Mouse (Mus musculus) limb, embryonic 11.5 days (tissue): Measurements from ENCODE around the gene Cadps. TPM values are rescaled to one million over a fixed set of nuclear protein-coding genes. Genes with fewer than 3 reads are reported as not detected.

Experiments used
- ATAC-seq: fragments of 200-750 bp; cut with Nextera tagmentation; 2 replicates; pipeline ENCODE4 v1.8.0; 2017; ENCODE audit warnings: low read depth; ENCODE audit not compliant: insufficient number of reproducible peaks, low FRiP score, low TSS enrichment
- DNase-seq: peaks from one replicate; pipeline ENCODE4 v3.0.0-alpha.2; 2015; ENCODE audit warnings: low spot score
- H3K27ac ChIP-seq: fragments of 300-500 bp; sonication (generic); replicated peaks from 2 replicates; pipeline ENCODE4 v1.5.1; 2014; ENCODE audit warnings: low read depth, mild to moderate bottlenecking, low read length
- H3K27me3 ChIP-seq: fragments of 300-500 bp; sonication (generic); 2 replicates; pipeline ENCODE4 v1.6.1; 2014; ENCODE audit warnings: mild to moderate bottlenecking, low read length, mixed read lengths; ENCODE audit not compliant: control insufficient read depth, insufficient read depth
- H3K36me3 ChIP-seq: fragments of 300-500 bp; sonication (generic); 2 replicates; pipeline ENCODE4 v1.6.1; 2014; ENCODE audit warnings: mild to moderate bottlenecking, low read length, moderate library complexity, mixed read lengths; ENCODE audit not compliant: control insufficient read depth, insufficient read depth
- H3K4me1 ChIP-seq: fragments of 300-500 bp; sonication (generic); 2 replicates; pipeline ENCODE4 v1.6.1; 2014; ENCODE audit warnings: low read length, mixed read lengths; ENCODE audit not compliant: control insufficient read depth, insufficient read depth
- H3K4me2 ChIP-seq: fragments of 300-500 bp; sonication (generic); 2 replicates; pipeline ENCODE4 v1.6.1; 2014; ENCODE audit warnings: low read depth, mild to moderate bottlenecking, moderate library complexity; ENCODE audit not compliant: severe bottlenecking
- H3K4me3 ChIP-seq: fragments of 300-500 bp; sonication (generic); 2 replicates; pipeline ENCODE4 v1.5.1; 2014; ENCODE audit warnings: low read depth, low read length
- H3K9ac ChIP-seq: fragments of 300-500 bp; sonication (generic); 2 replicates; pipeline ENCODE4 v1.6.1; 2014; ENCODE audit warnings: mild to moderate bottlenecking, low read length
- H3K9me3 ChIP-seq: fragments of 300-500 bp; sonication (generic); 2 replicates; pipeline ENCODE4 v1.6.1; 2016; ENCODE audit warnings: low read length; ENCODE audit not compliant: control insufficient read depth
- WGBS: fragments of 180-500 bp; shearing (Covaris S2); extraction: QIAGEN DNeasy Blood & Tissue Kit; methylation state at CpG from one replicate; pipeline ENCODE4 v1.1.7; 2014; 5-methylcytosine and 5-hydroxymethylcytosine counted together
- polyA plus RNA-seq: library from polyadenylated mRNA; unstranded; fragments of >200 nt; fragmentation: Nextera tagmentation; extraction: Ambion mirVana; gene quantifications from 2 replicates; pipeline ENCODE4 v1.2.1, GENCODE M21; 2014

The Cadps gene
- 0.36 and 0.95 TPM in 2 replicates for polyA plus RNA-seq

DNA sequence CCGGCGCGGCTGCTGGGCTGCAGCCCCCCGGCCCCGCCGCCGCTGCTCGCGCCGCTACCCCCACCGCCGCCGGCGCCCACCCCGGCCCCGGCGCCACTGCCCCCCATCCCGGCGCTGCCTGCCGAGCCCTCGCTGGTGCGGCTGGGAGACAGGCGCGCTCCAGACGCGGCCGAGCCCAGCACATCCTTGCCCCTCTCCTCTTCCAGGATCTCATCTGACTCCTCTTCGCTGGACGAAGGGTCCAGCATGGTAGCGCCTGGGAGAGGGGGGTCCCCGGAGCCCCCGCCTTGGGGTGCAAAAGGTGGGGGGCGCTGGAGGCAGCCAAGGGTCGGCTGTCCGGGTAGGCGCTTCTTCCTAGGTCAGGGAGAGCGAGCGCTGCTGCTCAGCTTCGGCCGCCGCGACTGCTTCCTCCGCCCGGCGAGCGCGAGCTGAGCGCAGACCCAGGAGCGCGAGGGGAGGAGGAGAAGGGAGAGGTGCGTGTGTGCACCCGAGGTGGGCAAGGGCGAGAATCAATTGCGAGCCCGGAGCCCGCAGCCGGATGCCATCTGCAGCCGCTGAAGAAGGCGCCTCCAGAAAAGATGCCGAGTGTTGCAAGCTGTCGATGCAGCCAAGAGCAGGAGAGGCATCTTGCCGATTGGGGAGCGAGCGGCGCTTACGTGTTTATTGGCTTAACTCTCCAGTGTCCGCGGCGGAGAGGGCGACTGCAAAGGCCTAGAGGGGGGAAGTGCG is at the start of gene Cadps:
Gene Cadps, minus strand, starts transcription at position 589 of the 729 bp plus-strand sequence.
- Histone ChIP-seq H3K27ac (no peak within 1 kb of the TSS), H3K27me3 (peaks cover 16% of the 10 kb centered on the region), H3K9ac (peak within 1 kb of the TSS; percentile 43; the same call in 1 of the 2 replicates), H3K36me3 (no peaks in the 10 kb centered on the region), H3K4me1 (0 out of 2 replicates have a peak, but pooled peaks cover 5% of the 10 kb centered on the region), H3K4me3 (peak within 1 kb of the TSS; percentile 51), H3K4me2 (peak within 1 kb of the TSS; percentile 97), H3K9me3 (no peaks in the 10 kb centered on the region)
- DNase-seq = peak; percentile 52
- under 1% methylated on average over 71 of the region's 71 CpGs for WGBS
- ATAC-seq = peak; percentile 21; the same call in 1 of the 2 replicates

DNA sequence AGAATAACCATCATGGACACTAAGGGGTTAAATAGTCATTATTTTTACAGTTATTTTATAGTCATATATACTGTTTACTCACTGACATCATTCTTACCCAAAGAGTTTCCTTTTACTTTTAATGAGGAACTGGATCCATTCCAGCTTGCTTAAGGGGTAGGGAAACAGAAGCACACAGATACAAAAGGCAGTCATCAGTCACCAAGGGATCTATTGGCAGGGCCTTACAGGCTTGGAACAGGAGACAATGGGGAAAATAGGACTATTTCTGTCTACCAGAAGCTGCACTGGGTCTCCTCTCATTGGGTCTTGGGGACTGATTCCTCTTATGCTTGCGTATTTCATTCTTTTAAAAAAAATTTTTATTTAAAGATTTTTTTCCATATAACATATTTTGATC is 46.7 kb upstream of the Cadps start:
- no peaks in the 10 kb centered on the region for H3K27me3 ChIP-seq
- H3K9me3 ChIP-seq = no peaks in the 10 kb centered on the region
- H3K27ac ChIP-seq = no peak overlapping the region
- ATAC-seq (no peak), DNase-seq (no peak)
- no peaks in the 10 kb centered on the region for H3K36me3 ChIP-seq
- WGBS = 97% methylated on average over 1 of the region's 1 CpGs
- H3K9ac ChIP-seq = no peak overlapping the region
- no peaks in the 10 kb centered on the region for H3K4me1 ChIP-seq
- no peak overlapping the region for H3K4me2 ChIP-seq
- H3K4me3 ChIP-seq = no peak overlapping the region

DNA sequence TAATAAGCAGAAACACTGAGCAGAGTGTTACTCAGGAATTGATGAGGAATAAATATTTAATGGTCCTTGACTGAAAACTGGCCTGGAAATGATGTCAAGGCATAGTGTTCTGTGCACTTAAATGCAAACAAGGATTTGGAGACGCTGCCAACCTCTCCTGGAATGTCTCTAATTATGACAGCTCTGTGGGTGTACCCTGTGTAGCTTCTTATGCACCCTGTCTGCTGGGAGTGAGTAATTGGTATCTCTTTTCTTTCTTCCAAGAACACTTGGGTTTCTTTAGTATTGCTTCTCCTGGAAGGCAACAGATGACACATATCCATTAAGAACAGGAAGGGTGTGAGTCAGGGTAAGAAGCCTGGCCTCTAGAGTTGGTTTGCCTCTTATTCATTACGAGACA is 42.4 kb upstream of the Cadps start:
- Histone ChIP-seq H3K27me3 (no peaks in the 10 kb centered on the region), H3K36me3 (no peaks in the 10 kb centered on the region), H3K4me1 (no peaks in the 10 kb centered on the region), H3K4me2 (no peak overlapping the region), H3K9me3 (no peaks in the 10 kb centered on the region), H3K4me3 (no peak overlapping the region), H3K9ac (no peak overlapping the region), H3K27ac (no peak overlapping the region)
- DNase-seq (no peak), ATAC-seq (no peak)
- 71% methylated on average over 2 of the region's 2 CpGs for WGBS

- no peak overlapping the region for H3K27ac ChIP-seq
- ATAC-seq (no peak), DNase-seq (no peak)
- H3K36me3 ChIP-seq = no peaks in the 10 kb centered on the region
- H3K27me3 ChIP-seq = no peaks in the 10 kb centered on the region
- H3K9me3 ChIP-seq = no peaks in the 10 kb centered on the region
- H3K4me3 ChIP-seq = no peak overlapping the region
- no peaks in the 10 kb centered on the region for H3K4me1 ChIP-seq
- H3K4me2 ChIP-seq = no peak overlapping the region
- H3K9ac ChIP-seq = no peak overlapping the region
These were observed 21.0 kb upstream of the Cadps start for GRCm38 (mm10) chr14:12843860-12844259.

- no peaks in the 10 kb centered on the region for H3K36me3 ChIP-seq
- ATAC-seq = no peak
- H3K4me1 ChIP-seq = no peaks in the 10 kb centered on the region
- no peak overlapping the region for H3K4me2 ChIP-seq
- WGBS = 77% methylated on average over 1 of the region's 1 CpGs
- no peak overlapping the region for H3K9ac ChIP-seq
- no peaks in the 10 kb centered on the region for H3K27me3 ChIP-seq
- no peaks in the 10 kb centered on the region for H3K9me3 ChIP-seq
- H3K4me3 ChIP-seq = no peak overlapping the region
- no peak overlapping the region for H3K27ac ChIP-seq
- DNase-seq = no peak
These were observed 16.6 kb upstream of the Cadps start for GRCm38 (mm10) chr14:12839471-12839870.

DNA sequence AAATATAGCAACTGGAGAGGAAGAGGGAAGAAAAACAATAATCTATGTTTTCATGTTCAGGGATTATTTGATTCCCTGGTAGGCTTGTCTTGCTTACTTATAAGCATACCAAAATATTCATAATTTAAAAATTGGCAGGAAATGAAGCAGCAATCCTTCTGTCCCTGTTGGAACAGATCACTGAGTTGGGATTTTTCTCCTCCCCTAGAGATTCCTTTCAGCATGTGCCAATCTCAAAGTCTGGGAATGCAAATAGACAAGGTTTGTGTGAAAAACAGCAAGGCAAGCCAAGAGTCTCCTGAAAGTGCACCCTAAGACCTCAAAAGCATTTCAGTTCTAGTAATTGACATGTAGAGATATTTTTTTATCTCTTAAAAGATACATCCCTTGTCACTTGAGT is 16.1 kb upstream of the Cadps start:
- no peaks in the 10 kb centered on the region for H3K27me3 ChIP-seq
- H3K9ac ChIP-seq = no peak overlapping the region
- DNase-seq (no peak), ATAC-seq (no peak)
- H3K36me3 ChIP-seq = no peaks in the 10 kb centered on the region
- H3K27ac ChIP-seq = no peak overlapping the region
- no peaks in the 10 kb centered on the region for H3K4me1 ChIP-seq
- no peak overlapping the region for H3K4me2 ChIP-seq
- H3K4me3 ChIP-seq = no peak overlapping the region
- no peaks in the 10 kb centered on the region for H3K9me3 ChIP-seq

- H3K9me3 ChIP-seq = no peaks in the 10 kb centered on the region
- H3K27ac ChIP-seq = no peak overlapping the region
- H3K4me3 ChIP-seq = no peak overlapping the region
- no peaks in the 10 kb centered on the region for H3K27me3 ChIP-seq
- no peaks in the 10 kb centered on the region for H3K36me3 ChIP-seq
- no peak overlapping the region for H3K9ac ChIP-seq
- ATAC-seq (no peak), DNase-seq (no peak)
- no peaks in the 10 kb centered on the region for H3K4me1 ChIP-seq
- no peak overlapping the region for H3K4me2 ChIP-seq
These were observed 15.4 kb upstream of the Cadps start for GRCm38 (mm10) chr14:12838323-12838722.

DNA sequence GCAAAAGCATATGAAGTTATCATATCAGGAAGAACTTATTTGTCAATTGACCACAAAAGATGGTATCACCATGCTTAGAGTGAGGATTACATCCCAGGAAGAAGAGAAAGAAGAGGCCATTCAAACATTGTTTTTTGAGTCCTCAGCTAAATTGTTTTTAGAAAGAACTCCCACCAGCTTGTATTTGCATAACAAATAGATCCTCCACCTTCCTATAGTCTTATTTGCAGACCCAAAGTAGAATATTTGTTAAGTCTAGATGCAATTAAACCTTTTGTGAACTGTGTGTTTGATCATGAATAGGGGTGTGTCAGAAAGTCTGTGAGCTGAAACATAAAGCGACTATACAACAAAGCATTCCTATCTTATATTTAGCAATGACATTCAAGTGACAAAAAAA is 15.0 kb upstream of the Cadps start:
- no peaks in the 10 kb centered on the region for H3K4me1 ChIP-seq
- ATAC-seq (no peak), DNase-seq (no peak)
- H3K36me3 ChIP-seq = no peaks in the 10 kb centered on the region
- H3K9ac ChIP-seq = no peak overlapping the region
- no peaks in the 10 kb centered on the region for H3K27me3 ChIP-seq
- no peak overlapping the region for H3K4me2 ChIP-seq
- no peak overlapping the region for H3K27ac ChIP-seq
- H3K9me3 ChIP-seq = no peaks in the 10 kb centered on the region
- WGBS = 36% methylated on average over 1 of the region's 1 CpGs
- no peak overlapping the region for H3K4me3 ChIP-seq

DNA sequence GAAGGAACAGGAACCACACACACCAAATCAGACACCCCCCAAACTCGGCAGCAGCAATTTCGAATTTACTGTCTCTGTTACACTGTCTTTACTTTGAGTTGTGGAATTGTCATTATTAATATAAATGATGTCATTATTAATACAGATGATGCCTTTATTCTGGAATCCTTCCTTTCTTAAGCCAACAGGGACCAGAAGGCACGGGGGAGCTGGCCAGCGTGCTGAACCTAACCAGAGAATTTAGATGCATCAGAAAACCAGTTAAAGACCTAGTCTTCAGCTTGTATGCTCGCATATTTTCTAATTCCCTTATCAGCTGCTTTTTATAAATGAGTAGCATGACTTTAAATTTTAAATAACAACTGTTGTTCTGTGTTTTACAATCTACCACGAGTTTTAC is 902 bp upstream of the Cadps start:
- DNase-seq = peak; percentile 81
- Histone ChIP-seq H3K4me1 (0 out of 2 replicates have a peak, but pooled peaks cover 5% of the 10 kb centered on the region), H3K9me3 (no peaks in the 10 kb centered on the region), H3K36me3 (no peaks in the 10 kb centered on the region), H3K27ac (no peak overlapping the region), H3K4me3 (no peak overlapping the region), H3K9ac (no peak overlapping the region), H3K27me3 (peaks cover 16% of the 10 kb centered on the region), H3K4me2 (no peak overlapping the region)
- WGBS = 17% methylated on average over 6 of the region's 6 CpGs
- no peak for ATAC-seq
